Mouse (Mus musculus) liver, embryonic 16.5 days (tissue): ENCODE measurements around the gene Alk. TPM values are rescaled to one million over a fixed set of nuclear protein-coding genes. Genes with fewer than 3 reads are reported as not detected.

Experiments used
- ATAC-seq: fragments of 200-750 bp; cut with Nextera tagmentation; 2 replicates; pipeline ENCODE4 v1.8.0; 2017; ENCODE audit warnings: low read depth, mild to moderate bottlenecking, moderate number of reproducible peaks, moderate library complexity
- H3K27ac ChIP-seq: fragments of 300-500 bp; sonication (generic); 2 replicates; pipeline ENCODE4 v1.5.1; 2014; ENCODE audit warnings: mild to moderate bottlenecking, low read length
- H3K27me3 ChIP-seq: fragments of 300-500 bp; sonication (generic); 2 replicates; pipeline ENCODE4 v1.6.1; 2014; ENCODE audit warnings: low read depth, low read length, mixed read lengths; ENCODE audit not compliant: control insufficient read depth, insufficient read depth
- H3K36me3 ChIP-seq: fragments of 300-500 bp; sonication (generic); 2 replicates; pipeline ENCODE4 v1.6.1; 2014; ENCODE audit warnings: mild to moderate bottlenecking; ENCODE audit not compliant: control insufficient read depth, insufficient read depth
- H3K4me1 ChIP-seq: fragments of 300-500 bp; sonication (generic); 2 replicates; pipeline ENCODE4 v1.6.1; 2014; ENCODE audit warnings: low read depth, low read length, mixed read lengths; ENCODE audit not compliant: control insufficient read depth
- H3K4me2 ChIP-seq: fragments of 300-500 bp; sonication (generic); 2 replicates; pipeline ENCODE4 v1.6.1; 2014; ENCODE audit warnings: low read depth, low read length, mixed read lengths
- H3K4me3 ChIP-seq: fragments of 300-500 bp; sonication (generic); 2 replicates; pipeline ENCODE4 v1.5.1; 2014; ENCODE audit warnings: low read depth, mild to moderate bottlenecking, low read length
- H3K9ac ChIP-seq: fragments of 300-500 bp; sonication (generic); 2 replicates; pipeline ENCODE4 v1.6.1; 2014; ENCODE audit warnings: low read depth, low read length
- H3K9me3 ChIP-seq: fragments of 300-500 bp; sonication (generic); replicated peaks from 2 replicates; pipeline ENCODE4 v1.6.1; 2016; ENCODE audit warnings: low read length; ENCODE audit not compliant: control insufficient read depth
- WGBS: fragments of 180-500 bp; shearing (Covaris S2); extraction: QIAGEN DNeasy Blood & Tissue Kit; methylation state at CpG from one replicate; pipeline ENCODE4 v1.1.7; 2014; ENCODE audit not compliant: insufficient replicate concordance; 5-methylcytosine and 5-hydroxymethylcytosine counted together
- polyA plus RNA-seq: library from polyadenylated mRNA; unstranded; fragments of >200 nt; fragmentation: Nextera tagmentation; extraction: Ambion mirVana; gene quantifications from 2 replicates; pipeline ENCODE4 v1.2.1, GENCODE M21; 2015

Alk gene
- polyA plus RNA-seq, 1 experiment from 2014 or later: 0.07 TPM

DNA sequence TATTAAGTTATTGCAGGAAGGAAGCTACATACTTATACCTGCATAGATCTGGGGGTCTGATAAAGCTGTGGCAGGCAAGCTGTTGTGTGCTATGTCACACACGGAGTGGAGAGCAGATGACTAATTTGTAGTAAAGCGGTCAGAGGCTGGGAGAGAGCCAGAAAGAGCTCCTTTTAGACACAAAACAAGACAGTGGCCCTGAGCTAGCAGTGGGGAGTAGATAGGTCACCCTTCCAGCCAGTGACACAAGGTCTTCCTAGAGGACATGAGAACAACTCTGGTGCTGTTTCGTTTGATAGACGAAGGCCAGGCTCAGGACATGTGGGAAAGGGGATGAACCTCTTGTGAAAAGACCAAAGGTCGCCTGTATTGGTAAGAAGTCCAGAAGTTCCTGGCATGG is 596.0 kb downstream of the Alk start:
- Histone ChIP-seq H3K4me2 (no peak overlapping the region), H3K36me3 (no peaks in the 10 kb centered on the region), H3K27me3 (no peaks in the 10 kb centered on the region), H3K4me3 (no peak overlapping the region), H3K4me1 (no peaks in the 10 kb centered on the region), H3K27ac (no peak overlapping the region), H3K9me3 (no peaks in the 10 kb centered on the region), H3K9ac (no peak overlapping the region)
- WGBS: 41% methylated on average over 5 of the region's 5 CpGs
- ATAC-seq: no peak

DNA sequence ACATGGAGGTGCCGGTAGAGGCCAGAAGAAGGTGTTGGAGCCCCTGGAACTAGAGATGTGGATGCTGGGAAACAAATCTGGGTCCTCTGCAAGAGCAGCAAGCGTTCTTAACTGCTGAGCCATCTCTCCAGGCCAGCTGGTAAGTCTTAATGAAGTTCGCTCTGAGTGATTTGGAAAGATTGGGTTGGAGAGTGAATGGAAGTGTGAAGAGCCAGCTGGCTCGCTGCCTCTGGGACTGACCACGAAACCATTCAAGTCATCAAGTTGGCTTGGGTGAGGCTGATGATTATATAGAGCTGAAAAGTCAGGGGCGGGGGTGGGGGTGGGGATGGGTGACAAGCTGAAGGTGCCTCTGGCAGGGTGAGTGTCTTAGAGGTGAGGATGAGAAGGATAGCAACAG is 599.1 kb downstream of the Alk start:
- H3K9ac ChIP-seq: no peak overlapping the region

GRCm38 (mm10) chr17:71999527-72000482 is 604.6 kb downstream of the Alk start:
- 49% methylated on average over 5 of the region's 5 CpGs for WGBS
- no peak overlapping the region for H3K4me2 ChIP-seq

More for the DNA sequence above, 599.1 kb downstream of the Alk start:
- Histone ChIP-seq H3K4me1 (no peaks in the 10 kb centered on the region), H3K9me3 (no peaks in the 10 kb centered on the region), H3K36me3 (no peaks in the 10 kb centered on the region), H3K4me3 (no peak overlapping the region), H3K4me2 (no peak overlapping the region), H3K27me3 (no peaks in the 10 kb centered on the region), H3K27ac (no peak overlapping the region)
- no peak for ATAC-seq
- WGBS: 53% methylated on average over 6 of the region's 6 CpGs

DNA sequence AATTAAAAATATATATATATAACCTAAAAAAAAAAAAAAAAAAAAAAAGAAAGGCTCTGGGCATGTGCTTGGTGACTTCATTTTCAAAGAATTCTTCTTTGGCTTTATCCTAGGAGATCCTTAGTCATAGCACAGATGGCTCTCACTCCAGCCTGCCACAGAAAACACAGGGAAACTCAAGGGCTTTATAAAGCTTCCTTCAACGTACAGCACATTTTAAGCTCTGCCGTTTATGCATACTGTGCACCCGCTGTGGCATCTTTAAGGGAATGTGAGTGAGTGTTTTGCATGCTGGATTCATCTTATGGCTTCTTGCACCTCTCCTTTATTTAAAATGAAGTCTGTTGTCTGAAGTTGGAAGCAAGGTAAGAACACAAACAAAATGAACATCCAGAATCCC is 606.7 kb downstream of the Alk start:
- 77% methylated on average over 3 of the region's 3 CpGs for WGBS
- ATAC-seq: no peak
- Histone ChIP-seq H3K4me1 (no peaks in the 10 kb centered on the region), H3K9me3 (no peaks in the 10 kb centered on the region), H3K4me2 (no peak overlapping the region), H3K9ac (no peak overlapping the region), H3K36me3 (no peaks in the 10 kb centered on the region), H3K27me3 (no peaks in the 10 kb centered on the region), H3K4me3 (no peak overlapping the region), H3K27ac (no peak overlapping the region)

More at GRCm38 (mm10) chr17:71999527-72000482, 604.6 kb downstream of the Alk start:
- no peaks in the 10 kb centered on the region for H3K4me1 ChIP-seq
- no peak overlapping the region for H3K9ac ChIP-seq
- no peak for ATAC-seq
- H3K27ac ChIP-seq: no peak overlapping the region
- H3K9me3 ChIP-seq: no peaks in the 10 kb centered on the region
- no peaks in the 10 kb centered on the region for H3K36me3 ChIP-seq
- no peak overlapping the region for H3K4me3 ChIP-seq
- H3K27me3 ChIP-seq: no peaks in the 10 kb centered on the region

GRCm38 (mm10) chr17:71995539-71995938 is 608.9 kb downstream of the Alk start:
- Histone ChIP-seq H3K9ac (no peak overlapping the region), H3K27me3 (no peaks in the 10 kb centered on the region), H3K9me3 (no peaks in the 10 kb centered on the region), H3K4me2 (no peak overlapping the region), H3K4me1 (no peaks in the 10 kb centered on the region), H3K27ac (no peak overlapping the region), H3K4me3 (no peak overlapping the region), H3K36me3 (no peaks in the 10 kb centered on the region)
- 43% methylated on average over 3 of the region's 3 CpGs for WGBS
- ATAC-seq: no peak

GRCm38 (mm10) chr17:71994144-71994543 is 610.3 kb downstream of the Alk start:
- Histone ChIP-seq H3K4me2 (no peak overlapping the region), H3K9ac (no peak overlapping the region), H3K9me3 (no peaks in the 10 kb centered on the region), H3K4me1 (no peaks in the 10 kb centered on the region), H3K27ac (no peak overlapping the region), H3K4me3 (no peak overlapping the region), H3K27me3 (no peaks in the 10 kb centered on the region), H3K36me3 (no peaks in the 10 kb centered on the region)
- 67% methylated on average over 1 of the region's 1 CpGs for WGBS
- no peak for ATAC-seq

DNA sequence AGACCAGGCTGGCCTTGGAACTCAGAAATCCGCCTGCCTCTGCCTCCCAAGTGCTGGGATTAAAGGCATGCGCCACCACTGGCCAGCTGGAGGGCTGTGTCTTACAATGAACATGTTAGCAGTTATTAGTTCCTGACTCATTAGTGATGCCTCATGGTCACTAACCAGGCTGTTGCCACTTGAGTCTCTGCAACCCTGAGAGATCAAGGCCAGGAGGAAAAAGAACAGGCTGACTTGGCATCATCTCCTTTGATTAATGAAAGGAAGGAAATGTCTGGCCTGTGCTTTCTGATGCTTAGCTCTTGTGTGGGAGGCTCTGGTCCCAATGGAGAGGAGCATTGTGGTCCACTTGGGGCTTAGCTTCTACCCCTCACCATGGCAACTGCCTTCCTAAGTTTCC is 611.4 kb downstream of the Alk start:
- H3K4me1 ChIP-seq: no peaks in the 10 kb centered on the region
- no peaks in the 10 kb centered on the region for H3K27me3 ChIP-seq
- no peaks in the 10 kb centered on the region for H3K9me3 ChIP-seq
- H3K9ac ChIP-seq: no peak overlapping the region
- no peak overlapping the region for H3K27ac ChIP-seq
- 65% methylated on average over 2 of the region's 2 CpGs for WGBS
- ATAC-seq: no peak
- H3K4me3 ChIP-seq: no peak overlapping the region
- H3K4me2 ChIP-seq: no peak overlapping the region
- H3K36me3 ChIP-seq: no peaks in the 10 kb centered on the region

DNA sequence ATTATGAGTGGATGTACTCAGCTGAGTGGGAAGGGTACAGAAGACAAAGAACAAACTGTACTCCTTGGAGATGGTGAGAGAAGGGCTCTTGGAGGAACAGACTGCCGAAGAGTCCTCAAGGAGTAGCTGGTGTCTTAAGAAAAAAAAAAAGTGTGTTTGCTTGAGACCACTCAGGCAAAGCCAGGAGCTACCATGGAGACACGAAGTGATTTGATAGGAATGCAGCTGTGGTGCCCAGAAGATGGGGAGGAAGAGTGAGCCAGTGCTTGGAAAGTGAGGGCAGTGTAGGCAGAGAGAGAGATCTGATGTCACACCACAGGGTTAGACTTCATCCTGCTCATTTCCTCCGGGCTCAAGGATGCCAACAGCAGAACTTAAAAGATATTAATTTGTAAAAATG is 613.2 kb downstream of the Alk start:
- no peak overlapping the region for H3K4me3 ChIP-seq
- no peak overlapping the region for H3K4me2 ChIP-seq
- no peak overlapping the region for H3K27ac ChIP-seq
- H3K27me3 ChIP-seq: no peaks in the 10 kb centered on the region
- ATAC-seq: no peak
- H3K36me3 ChIP-seq: no peaks in the 10 kb centered on the region
- no peaks in the 10 kb centered on the region for H3K9me3 ChIP-seq
- WGBS: 54% methylated on average over 3 of the region's 3 CpGs
- H3K4me1 ChIP-seq: no peaks in the 10 kb centered on the region
- no peak overlapping the region for H3K9ac ChIP-seq

- Histone ChIP-seq H3K27ac (no peak overlapping the region), H3K9ac (no peak overlapping the region), H3K27me3 (no peaks in the 10 kb centered on the region), H3K36me3 (no peaks in the 10 kb centered on the region), H3K4me3 (no peak overlapping the region), H3K9me3 (no peaks in the 10 kb centered on the region), H3K4me2 (no peak overlapping the region), H3K4me1 (no peaks in the 10 kb centered on the region)
- 44% methylated on average over 4 of the region's 4 CpGs for WGBS
- ATAC-seq: no peak
Measured at GRCm38 (mm10) chr17:71990176-71990720, 614.2 kb downstream of the Alk start.
